Mouse (Mus musculus): ENCODE data around the gene Dtd1. TPM values are rescaled to one million over a fixed set of nuclear protein-coding genes. Genes with fewer than 3 reads are reported as not detected.

The Dtd1 gene
- polyA plus RNA-seq, 1 experiment from 2014 or later = 50.8 TPM

GRCm38 (mm10) chr2:144646360-144646759 lies 46.7 kb downstream of the Dtd1 start:
- no peaks in the 10 kb centered on the region for H3K9me3 ChIP-seq
- WGBS = 20% methylated on average over 10 of the region's 10 CpGs
- H3K4me2 ChIP-seq = no peak overlapping the region
- no peak overlapping the region for H3K4me3 ChIP-seq
- H3K27ac ChIP-seq = peak overlapping the region; percentile 51; the same call in 1 of the 2 replicates
- no peaks in the 10 kb centered on the region for H3K36me3 ChIP-seq
- peaks cover 25% of the 10 kb centered on the region for H3K4me1 ChIP-seq
- H3K27me3 ChIP-seq = no peaks in the 10 kb centered on the region
- ATAC-seq (ENCODE audit: insufficient number of reproducible peaks, insufficient read depth, low FRiP score, low TSS enrichment, low read depth) = no peak
- no peak overlapping the region for H3K9ac ChIP-seq

- ATAC-seq (ENCODE audit: insufficient number of reproducible peaks, insufficient read depth, low FRiP score, low TSS enrichment, low read depth) = no peak
- no peaks in the 10 kb centered on the region for H3K27me3 ChIP-seq
- no peak overlapping the region for H3K27ac ChIP-seq
- WGBS = 76% methylated on average over 4 of the region's 4 CpGs
- H3K9me3 ChIP-seq = no peaks in the 10 kb centered on the region
- H3K4me2 ChIP-seq = no peak overlapping the region
- peaks cover 18% of the 10 kb centered on the region for H3K4me1 ChIP-seq
- H3K4me3 ChIP-seq = no peak overlapping the region
- no peak overlapping the region for H3K9ac ChIP-seq
- no peaks in the 10 kb centered on the region for H3K36me3 ChIP-seq
Observed at GRCm38 (mm10) chr2:144647151-144647550, 47.5 kb downstream of the Dtd1 start.

- Histone ChIP-seq H3K27ac (no peak overlapping the region), H3K4me1 (peaks cover 15% of the 10 kb centered on the region), H3K9me3 (no peaks in the 10 kb centered on the region), H3K9ac (no peak overlapping the region), H3K27me3 (no peaks in the 10 kb centered on the region), H3K4me3 (no peak overlapping the region), H3K36me3 (no peaks in the 10 kb centered on the region), H3K4me2 (no peak overlapping the region)
- no peak for ATAC-seq (ENCODE audit: insufficient number of reproducible peaks, insufficient read depth, low FRiP score, low TSS enrichment, low read depth)
- 93% methylated on average over 1 of the region's 1 CpGs for WGBS
Observed at GRCm38 (mm10) chr2:144649960-144650359, 50.3 kb downstream of the Dtd1 start.

- 98% methylated on average over 4 of the region's 4 CpGs for WGBS
- Histone ChIP-seq H3K9ac (no peak overlapping the region), H3K27ac (no peak overlapping the region), H3K4me3 (no peak overlapping the region), H3K4me1 (peaks cover 4% of the 10 kb centered on the region), H3K4me2 (no peak overlapping the region), H3K36me3 (no peaks in the 10 kb centered on the region), H3K27me3 (no peaks in the 10 kb centered on the region), H3K9me3 (no peaks in the 10 kb centered on the region)
- ATAC-seq (ENCODE audit: insufficient number of reproducible peaks, insufficient read depth, low FRiP score, low TSS enrichment, low read depth) = no peak
Observed at GRCm38 (mm10) chr2:144652841-144653240, 53.1 kb downstream of the Dtd1 start.

- ATAC-seq (ENCODE audit: insufficient number of reproducible peaks, insufficient read depth, low FRiP score, low TSS enrichment, low read depth) = no peak
- Histone ChIP-seq H3K36me3 (no peaks in the 10 kb centered on the region), H3K27ac (no peak overlapping the region), H3K27me3 (no peaks in the 10 kb centered on the region), H3K9me3 (no peaks in the 10 kb centered on the region), H3K4me2 (no peak overlapping the region), H3K4me3 (no peak overlapping the region), H3K9ac (no peak overlapping the region), H3K4me1 (peaks cover 4% of the 10 kb centered on the region)
- 74% methylated on average over 3 of the region's 3 CpGs for WGBS
Observed at GRCm38 (mm10) chr2:144655307-144655706, 55.6 kb downstream of the Dtd1 start.

GRCm38 (mm10) chr2:144668507-144668906 lies 68.8 kb downstream of the Dtd1 start:
- no peaks in the 10 kb centered on the region for H3K36me3 ChIP-seq
- no peaks in the 10 kb centered on the region for H3K9me3 ChIP-seq
- peaks cover 9% of the 10 kb centered on the region; the same call in 1 of the 2 replicates for H3K4me1 ChIP-seq
- no peak overlapping the region for H3K9ac ChIP-seq
- H3K4me3 ChIP-seq = no peak overlapping the region
- ATAC-seq (ENCODE audit: insufficient number of reproducible peaks, insufficient read depth, low FRiP score, low TSS enrichment, low read depth) = no peak
- H3K27me3 ChIP-seq = no peaks in the 10 kb centered on the region
- no peak overlapping the region for H3K4me2 ChIP-seq
- no peak overlapping the region for H3K27ac ChIP-seq
- WGBS = 90% methylated on average over 4 of the region's 4 CpGs

- Histone ChIP-seq H3K36me3 (no peaks in the 10 kb centered on the region), H3K9ac (no peak overlapping the region), H3K27me3 (no peaks in the 10 kb centered on the region), H3K9me3 (no peaks in the 10 kb centered on the region), H3K4me2 (no peak overlapping the region), H3K27ac (no peak overlapping the region), H3K4me1 (peaks cover 9% of the 10 kb centered on the region; the same call in 1 of the 2 replicates), H3K4me3 (no peak overlapping the region)
- no peak for ATAC-seq (ENCODE audit: insufficient number of reproducible peaks, insufficient read depth, low FRiP score, low TSS enrichment, low read depth)
- WGBS = 87% methylated on average over 5 of the region's 5 CpGs
Observed at GRCm38 (mm10) chr2:144670289-144670930, 70.7 kb downstream of the Dtd1 start.

GRCm38 (mm10) chr2:144672397-144672796 lies 72.7 kb downstream of the Dtd1 start:
- Histone ChIP-seq H3K27me3 (no peaks in the 10 kb centered on the region), H3K27ac (peak overlapping the region; percentile 55; the same call in 1 of the 2 replicates), H3K4me1 (peaks cover 27% of the 10 kb centered on the region), H3K4me2 (no peak overlapping the region), H3K4me3 (no peak overlapping the region), H3K9ac (no peak overlapping the region), H3K9me3 (no peaks in the 10 kb centered on the region), H3K36me3 (no peaks in the 10 kb centered on the region)
- WGBS = 52% methylated on average over 5 of the region's 5 CpGs
- no peak for ATAC-seq (ENCODE audit: insufficient number of reproducible peaks, insufficient read depth, low FRiP score, low TSS enrichment, low read depth)

GRCm38 (mm10) chr2:144676546-144677228 lies 77.0 kb downstream of the Dtd1 start:
- no peaks in the 10 kb centered on the region for H3K9me3 ChIP-seq
- H3K27ac ChIP-seq = peak overlapping the region; percentile 14
- 23% methylated on average over 13 of the region's 13 CpGs for WGBS
- no peak for ATAC-seq (ENCODE audit: insufficient number of reproducible peaks, insufficient read depth, low FRiP score, low TSS enrichment, low read depth)
- no peaks in the 10 kb centered on the region for H3K36me3 ChIP-seq
- peaks cover 55% of the 10 kb centered on the region for H3K4me1 ChIP-seq
- no peaks in the 10 kb centered on the region for H3K27me3 ChIP-seq
- H3K4me2 ChIP-seq = peak overlapping the region; percentile 37
- H3K9ac ChIP-seq = peak overlapping the region; percentile 6; the same call in 1 of the 2 replicates
- H3K4me3 ChIP-seq = no peak overlapping the region

- ATAC-seq (ENCODE audit: insufficient number of reproducible peaks, insufficient read depth, low FRiP score, low TSS enrichment, low read depth) = no peak
- 0 out of 2 replicates have a peak overlapping the region, but pooled peaks have one; percentile 37 for H3K4me2 ChIP-seq
Observed at GRCm38 (mm10) chr2:144677229-144677571, 77.5 kb downstream of the Dtd1 start.

GRCm38 (mm10) chr2:144678779-144679178 lies 79.1 kb downstream of the Dtd1 start:
- no peaks in the 10 kb centered on the region for H3K9me3 ChIP-seq
- whole genome bisulfite sequencing = 47% methylated on average over 6 of the region's 6 CpGs
- H3K27me3 ChIP-seq = no peaks in the 10 kb centered on the region
- H3K4me1 ChIP-seq = peaks cover 57% of the 10 kb centered on the region
- H3K4me2 ChIP-seq = no peak overlapping the region
- H3K36me3 ChIP-seq = no peaks in the 10 kb centered on the region
- peak overlapping the region; percentile 57; the same call in 1 of the 2 replicates for H3K27ac ChIP-seq
- ATAC-seq (ENCODE audit: insufficient number of reproducible peaks, insufficient read depth, low FRiP score, low TSS enrichment, low read depth) = no peak
- H3K4me3 ChIP-seq = no peak overlapping the region
- no peak overlapping the region for H3K9ac ChIP-seq

More at GRCm38 (mm10) chr2:144677229-144677571, 77.5 kb downstream of the Dtd1 start:
- Histone ChIP-seq H3K36me3 (no peaks in the 10 kb centered on the region), H3K9me3 (no peaks in the 10 kb centered on the region), H3K27me3 (no peaks in the 10 kb centered on the region), H3K4me3 (no peak overlapping the region), H3K27ac (peak overlapping the region; percentile 14), H3K4me1 (peaks cover 53% of the 10 kb centered on the region), H3K9ac (no peak overlapping the region)
- 38% methylated on average over 2 of the region's 2 CpGs for WGBS

GRCm38 (mm10) chr2:144679394-144679793 lies 79.7 kb downstream of the Dtd1 start:
- peaks cover 63% of the 10 kb centered on the region for H3K4me1 ChIP-seq
- no peaks in the 10 kb centered on the region for H3K9me3 ChIP-seq
- no peak for ATAC-seq (ENCODE audit: insufficient number of reproducible peaks, insufficient read depth, low FRiP score, low TSS enrichment, low read depth)
- H3K27ac ChIP-seq = peak overlapping the region; percentile 57; the same call in 1 of the 2 replicates
- no peak overlapping the region for H3K9ac ChIP-seq
- WGBS = 37% methylated on average over 3 of the region's 3 CpGs
- no peaks in the 10 kb centered on the region for H3K36me3 ChIP-seq
- H3K4me3 ChIP-seq = no peak overlapping the region
- 0 out of 2 replicates have a peak overlapping the region, but pooled peaks have one; percentile 0 for H3K4me2 ChIP-seq
- no peaks in the 10 kb centered on the region for H3K27me3 ChIP-seq

Data from embryonic facial prominence, embryonic 13.5 days (tissue).